Mouse (Mus musculus) midbrain, embryonic 12.5 days (tissue): ENCODE data around the gene Cct4. TPM values are rescaled to one million over a fixed set of nuclear protein-coding genes. Genes with fewer than 3 reads are reported as not detected.

ENCODE experiments used
- ATAC-seq: fragments of 200-750 bp; cut with Nextera tagmentation; 2 replicates; pipeline ENCODE4 v1.8.0; 2017; ENCODE audit warnings: low read depth, moderate TSS enrichment, moderate library complexity; ENCODE audit not compliant: low FRiP score
- H3K27ac ChIP-seq: fragments of 300-500 bp; sonication (generic); replicated peaks from 2 replicates; pipeline ENCODE4 v1.5.1; 2016; ENCODE audit warnings: mild to moderate bottlenecking
- H3K27me3 ChIP-seq: fragments of 300-500 bp; sonication (generic); 2 replicates; pipeline ENCODE4 v1.6.1; 2016; ENCODE audit warnings: mild to moderate bottlenecking
- H3K36me3 ChIP-seq: fragments of 300-500 bp; sonication (generic); 2 replicates; pipeline ENCODE4 v1.6.1; 2016
- H3K4me1 ChIP-seq: fragments of 300-500 bp; sonication (generic); 2 replicates; pipeline ENCODE4 v1.6.1; 2016
- H3K4me2 ChIP-seq: fragments of 300-500 bp; sonication (generic); replicated peaks from 2 replicates; pipeline ENCODE4 v1.6.1; 2016; ENCODE audit warnings: mild to moderate bottlenecking, moderate library complexity
- H3K4me3 ChIP-seq: fragments of 300-500 bp; sonication (generic); 2 replicates; pipeline ENCODE4 v1.5.1; 2016; ENCODE audit warnings: mild to moderate bottlenecking
- H3K9ac ChIP-seq: fragments of 300-500 bp; sonication (generic); replicated peaks from 2 replicates; pipeline ENCODE4 v1.6.1; 2016; ENCODE audit warnings: mild to moderate bottlenecking, moderate library complexity
- H3K9me3 ChIP-seq: fragments of 300-500 bp; sonication (generic); 2 replicates; pipeline ENCODE4 v1.6.1; 2016; ENCODE audit warnings: mild to moderate bottlenecking
- WGBS: fragments of 180-500 bp; shearing (Covaris S2); methylation state at CpG from one replicate; pipeline ENCODE4 v1.1.7; 2016; 5-methylcytosine and 5-hydroxymethylcytosine counted together
- polyA plus RNA-seq: library from polyadenylated mRNA; unstranded; fragments of >200 nt; fragmentation: Nextera tagmentation; extraction: Ambion mirVana; gene quantifications from 2 replicates; pipeline ENCODE4 v1.2.1, GENCODE M21; 2016

The Cct4 gene
- polyA plus RNA-seq, 1 experiment from 2014 or later, result 378 TPM

- no peak overlapping the region for H3K4me2 ChIP-seq
- WGBS, result 91% methylated on average over 4 of the region's 4 CpGs
- no peak overlapping the region for H3K4me3 ChIP-seq
- no peaks in the 10 kb centered on the region for H3K9me3 ChIP-seq
- no peaks in the 10 kb centered on the region for H3K4me1 ChIP-seq
- H3K36me3 ChIP-seq, result no peaks in the 10 kb centered on the region
- H3K9ac ChIP-seq, result no peak overlapping the region
- no peak for ATAC-seq
- no peak overlapping the region for H3K27ac ChIP-seq
- H3K27me3 ChIP-seq, result no peaks in the 10 kb centered on the region
Observed at GRCm38 (mm10) chr11:23013580-23014294, 23.4 kb downstream of the Cct4 start.

DNA sequence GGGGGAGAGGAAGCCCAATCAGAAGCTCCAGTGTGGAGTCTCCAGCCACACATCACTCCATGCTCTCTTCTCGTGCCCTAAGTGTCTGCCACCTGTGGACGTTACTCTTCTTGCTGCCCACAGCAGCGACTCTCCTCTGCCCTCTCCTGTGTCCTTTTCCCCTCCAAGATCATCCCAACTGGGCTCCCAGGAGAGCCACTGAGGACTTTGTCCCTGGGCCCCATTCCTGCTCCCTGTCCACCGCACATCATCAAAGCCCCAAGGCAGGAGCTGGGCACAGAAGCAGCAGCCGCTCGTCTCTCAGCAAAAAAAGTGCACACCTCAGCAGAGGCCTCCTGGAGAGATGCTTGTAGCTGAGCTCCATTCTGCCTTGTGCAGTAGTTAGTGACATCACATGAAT, 24.7 kb downstream of the Cct4 start:
- 76% methylated on average over 6 of the region's 6 CpGs for WGBS

DNA sequence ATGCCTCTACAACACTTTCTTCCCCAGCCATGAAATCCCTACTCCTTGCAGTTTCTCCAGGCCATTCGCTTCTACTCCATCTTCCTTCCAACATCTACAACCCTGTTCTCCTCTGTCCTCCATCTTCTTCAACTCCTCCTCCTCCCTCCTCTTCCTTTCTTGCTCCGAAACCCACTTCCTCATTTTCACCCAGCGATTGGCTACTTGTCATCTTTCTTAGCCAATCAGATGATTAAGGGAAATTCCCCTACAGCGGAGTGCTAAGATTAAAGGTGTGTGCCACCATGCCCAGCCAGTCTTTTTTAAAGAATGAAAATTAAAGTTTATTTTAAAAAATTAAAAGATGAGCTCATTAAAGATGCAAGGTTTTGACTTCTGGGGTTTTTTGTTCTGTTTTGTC, 27.6 kb downstream of the Cct4 start:
- Histone ChIP-seq H3K4me2 (no peak overlapping the region), H3K27me3 (no peaks in the 10 kb centered on the region), H3K4me3 (no peak overlapping the region), H3K36me3 (no peaks in the 10 kb centered on the region), H3K27ac (no peak overlapping the region), H3K9ac (no peak overlapping the region), H3K9me3 (no peaks in the 10 kb centered on the region), H3K4me1 (no peaks in the 10 kb centered on the region)
- 96% methylated on average over 4 of the region's 4 CpGs for WGBS
- no peak for ATAC-seq

More for the DNA sequence above, 24.7 kb downstream of the Cct4 start:
- no peaks in the 10 kb centered on the region for H3K4me1 ChIP-seq
- no peaks in the 10 kb centered on the region for H3K27me3 ChIP-seq
- no peak overlapping the region for H3K4me3 ChIP-seq
- no peaks in the 10 kb centered on the region for H3K36me3 ChIP-seq
- no peak for ATAC-seq
- no peak overlapping the region for H3K9ac ChIP-seq
- no peak overlapping the region for H3K4me2 ChIP-seq
- no peaks in the 10 kb centered on the region for H3K9me3 ChIP-seq
- no peak overlapping the region for H3K27ac ChIP-seq

DNA sequence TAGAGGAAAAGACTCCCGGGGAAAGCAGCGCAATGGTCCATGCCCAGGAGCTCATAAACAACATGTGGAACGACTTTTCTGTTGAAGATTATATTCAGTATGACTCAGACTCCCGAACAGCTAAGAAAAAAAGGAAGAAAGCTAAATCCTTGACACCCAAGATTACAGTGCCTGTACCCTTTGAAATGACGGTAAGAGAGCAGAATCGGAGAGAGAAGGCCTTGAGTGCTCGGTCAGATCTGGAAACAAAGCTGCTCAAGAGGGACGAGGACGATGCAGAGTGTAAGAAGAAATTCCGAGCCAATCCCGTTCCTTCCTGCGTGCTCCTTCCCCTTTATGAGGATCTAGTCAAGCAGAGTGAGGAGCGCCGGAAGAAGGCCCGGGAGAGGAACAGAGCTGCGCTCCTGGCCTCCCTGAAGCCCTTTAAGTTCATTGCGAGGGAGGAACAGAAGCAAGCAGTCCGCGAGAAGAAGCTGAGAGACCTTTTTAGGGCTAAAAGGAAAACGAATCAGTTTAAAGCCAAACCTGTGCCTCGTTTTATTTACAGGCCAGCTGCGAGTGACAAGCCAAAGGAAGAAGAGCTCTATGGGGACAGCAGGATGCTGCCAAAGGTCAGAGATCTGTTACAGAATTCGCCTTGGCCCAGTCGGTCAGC, 29.9 kb downstream of the Cct4 start:
- Histone ChIP-seq H3K4me1 (no peaks in the 10 kb centered on the region), H3K9ac (no peak overlapping the region), H3K9me3 (no peaks in the 10 kb centered on the region), H3K27me3 (no peaks in the 10 kb centered on the region), H3K36me3 (no peaks in the 10 kb centered on the region), H3K4me3 (no peak overlapping the region), H3K27ac (no peak overlapping the region), H3K4me2 (no peak overlapping the region)
- ATAC-seq, result no peak
- 66% methylated on average over 24 of the region's 24 CpGs for WGBS

DNA sequence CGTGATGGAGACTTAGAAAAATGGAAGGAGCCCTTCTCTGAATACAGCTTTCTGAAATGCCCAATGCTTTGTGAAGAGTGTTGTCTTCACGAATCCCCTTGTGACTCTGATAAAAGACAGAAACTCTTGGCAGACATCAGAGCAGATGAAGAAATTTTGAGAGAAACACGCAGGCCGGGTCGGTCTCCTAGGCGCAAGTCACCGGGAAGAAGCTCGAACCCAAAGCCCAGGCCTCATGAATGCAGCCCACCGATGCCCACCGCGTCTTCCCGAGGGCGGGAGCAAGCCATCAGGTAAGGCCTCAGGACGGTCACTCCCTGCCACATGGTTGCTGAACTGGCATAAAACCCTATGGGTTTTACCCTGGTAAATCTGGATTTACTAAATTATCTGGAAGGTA, 30.5 kb downstream of the Cct4 start:
- WGBS, result 91% methylated on average over 14 of the region's 14 CpGs

DNA sequence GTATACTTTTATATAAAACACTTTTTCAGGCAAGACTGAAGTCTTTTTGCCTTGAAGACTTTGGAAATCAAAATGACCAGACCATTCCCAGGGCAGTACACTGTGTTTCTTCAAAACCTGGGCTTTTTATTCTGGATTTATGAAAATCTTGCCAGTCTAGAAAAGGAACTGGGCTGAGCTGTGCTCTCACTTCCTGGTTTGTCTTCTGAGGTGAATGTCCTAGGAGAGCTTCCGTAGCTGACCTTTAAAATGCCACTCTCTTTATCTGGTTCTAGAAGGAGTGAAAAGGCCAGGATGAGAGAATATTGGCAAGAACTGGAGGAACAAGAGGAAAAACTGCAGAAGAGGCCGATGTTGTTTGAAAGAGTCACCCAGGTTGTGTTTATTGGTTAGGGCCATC, 32.8 kb downstream of the Cct4 start:
- H3K27ac ChIP-seq, result no peak overlapping the region
- H3K27me3 ChIP-seq, result no peaks in the 10 kb centered on the region
- no peaks in the 10 kb centered on the region for H3K9me3 ChIP-seq
- no peaks in the 10 kb centered on the region for H3K36me3 ChIP-seq
- ATAC-seq, result no peak
- no peaks in the 10 kb centered on the region for H3K4me1 ChIP-seq
- H3K4me3 ChIP-seq, result no peak overlapping the region
- H3K9ac ChIP-seq, result no peak overlapping the region
- H3K4me2 ChIP-seq, result no peak overlapping the region
- 91% methylated on average over 2 of the region's 2 CpGs for WGBS

More for the DNA sequence above, 30.5 kb downstream of the Cct4 start:
- Histone ChIP-seq H3K36me3 (no peaks in the 10 kb centered on the region), H3K9ac (no peak overlapping the region), H3K9me3 (no peaks in the 10 kb centered on the region), H3K4me1 (no peaks in the 10 kb centered on the region), H3K27me3 (no peaks in the 10 kb centered on the region), H3K27ac (no peak overlapping the region), H3K4me2 (no peak overlapping the region), H3K4me3 (no peak overlapping the region)
- no peak for ATAC-seq

GRCm38 (mm10) chr11:23024169-23024568, 33.9 kb downstream of the Cct4 start:
- ATAC-seq, result no peak
- Histone ChIP-seq H3K4me3 (no peak overlapping the region), H3K27me3 (no peaks in the 10 kb centered on the region), H3K4me2 (no peak overlapping the region), H3K4me1 (no peaks in the 10 kb centered on the region), H3K9me3 (no peaks in the 10 kb centered on the region), H3K27ac (no peak overlapping the region), H3K36me3 (no peaks in the 10 kb centered on the region), H3K9ac (no peak overlapping the region)
- WGBS, result 60% methylated on average over 3 of the region's 3 CpGs

GRCm38 (mm10) chr11:23028957-23029356, 38.6 kb downstream of the Cct4 start:
- H3K27ac ChIP-seq, result no peak overlapping the region
- H3K9me3 ChIP-seq, result no peaks in the 10 kb centered on the region
- H3K9ac ChIP-seq, result no peak overlapping the region
- 73% methylated on average over 3 of the region's 3 CpGs for WGBS
- H3K4me1 ChIP-seq, result no peaks in the 10 kb centered on the region
- H3K27me3 ChIP-seq, result no peaks in the 10 kb centered on the region
- no peak overlapping the region for H3K4me3 ChIP-seq
- H3K4me2 ChIP-seq, result no peak overlapping the region
- ATAC-seq, result no peak
- no peaks in the 10 kb centered on the region for H3K36me3 ChIP-seq

DNA sequence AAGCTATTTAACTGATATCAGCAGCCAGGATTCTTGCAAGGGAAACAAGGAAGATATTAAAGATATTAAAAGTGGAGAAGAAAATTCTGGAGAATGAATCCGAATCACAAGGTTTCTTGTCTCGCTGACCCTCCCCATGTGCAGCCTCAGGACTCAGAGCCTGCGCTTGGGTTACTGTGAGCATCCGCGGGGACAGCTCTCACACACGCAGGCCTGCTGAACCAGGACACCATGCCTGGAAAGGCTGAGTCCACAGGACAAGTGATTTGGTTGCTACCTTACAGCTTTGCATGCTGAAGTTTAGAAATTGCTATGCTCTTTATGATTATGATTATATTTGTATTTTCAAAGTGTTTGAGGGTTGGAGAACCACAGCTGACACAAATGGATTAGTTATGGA, 39.1 kb downstream of the Cct4 start:
- no peaks in the 10 kb centered on the region for H3K4me1 ChIP-seq
- no peak overlapping the region for H3K9ac ChIP-seq
- no peak overlapping the region for H3K27ac ChIP-seq
- WGBS, result 79% methylated on average over 6 of the region's 6 CpGs
- ATAC-seq, result no peak
- H3K4me3 ChIP-seq, result no peak overlapping the region
- no peaks in the 10 kb centered on the region for H3K27me3 ChIP-seq
- no peaks in the 10 kb centered on the region for H3K36me3 ChIP-seq
- H3K9me3 ChIP-seq, result no peaks in the 10 kb centered on the region
- H3K4me2 ChIP-seq, result no peak overlapping the region

- H3K27ac ChIP-seq, result no peak overlapping the region
- no peak overlapping the region for H3K9ac ChIP-seq
- WGBS, result 73% methylated on average over 5 of the region's 5 CpGs
- no peak for ATAC-seq
- H3K4me2 ChIP-seq, result no peak overlapping the region
- H3K36me3 ChIP-seq, result no peaks in the 10 kb centered on the region
- H3K4me3 ChIP-seq, result no peak overlapping the region
- peaks cover 6% of the 10 kb centered on the region; the same call in 1 of the 2 replicates for H3K4me1 ChIP-seq
- H3K9me3 ChIP-seq, result no peaks in the 10 kb centered on the region
- no peaks in the 10 kb centered on the region; the same call in 1 of the 2 replicates for H3K27me3 ChIP-seq
Observed at GRCm38 (mm10) chr11:23047252-23047651, 56.9 kb downstream of the Cct4 start.

DNA sequence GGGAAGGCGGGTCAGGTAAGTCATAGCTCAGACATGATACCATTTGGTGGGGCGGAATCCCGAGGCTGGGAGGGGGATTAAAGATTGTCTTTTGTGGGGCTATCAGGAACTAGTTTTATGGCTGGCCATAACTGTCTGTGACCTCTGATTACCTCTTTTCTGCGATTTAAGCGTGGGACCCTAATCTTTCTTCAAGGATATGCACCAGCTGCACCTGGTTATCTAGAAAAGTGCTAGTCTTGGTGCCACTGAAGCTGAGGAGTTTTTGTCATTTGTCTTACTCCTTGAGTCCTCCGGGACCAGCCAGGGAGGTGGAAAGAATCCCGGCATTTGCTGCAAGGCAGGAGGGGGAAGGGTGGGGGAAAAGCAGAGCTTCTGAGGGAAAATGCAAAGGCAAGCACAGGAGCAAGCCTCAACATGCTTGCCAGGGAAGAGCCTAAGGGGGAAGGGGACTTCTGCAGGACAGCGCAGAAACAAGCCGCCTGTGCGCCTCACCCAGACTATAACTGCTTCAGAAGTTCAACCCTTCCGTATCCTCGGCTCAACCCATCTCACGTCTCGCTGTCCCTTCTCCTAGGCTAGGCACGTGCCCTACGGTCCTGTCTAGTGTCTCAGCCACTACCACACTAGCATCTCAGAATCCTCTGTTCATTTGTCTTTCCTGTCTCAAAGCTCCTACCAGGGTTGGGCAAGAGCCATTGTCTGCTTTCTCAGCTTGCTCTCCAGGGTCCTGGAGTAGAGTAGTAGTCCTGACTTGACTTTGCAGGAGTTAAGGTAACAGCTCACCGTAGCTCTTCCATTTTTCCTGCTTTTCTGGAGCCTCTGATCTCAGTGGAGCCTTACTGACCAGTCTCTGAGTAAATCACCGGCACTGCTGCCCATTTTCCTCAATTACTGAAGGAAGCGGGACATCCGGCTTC, 57.6 kb downstream of the Cct4 start:
- Histone ChIP-seq H3K4me1 (peaks cover 6% of the 10 kb centered on the region; the same call in 1 of the 2 replicates), H3K9me3 (no peaks in the 10 kb centered on the region), H3K4me2 (peak overlapping the region; percentile 22), H3K36me3 (no peaks in the 10 kb centered on the region), H3K4me3 (peak overlapping the region; percentile 1; the same call in 1 of the 2 replicates), H3K27ac (no peak overlapping the region), H3K27me3 (no peaks in the 10 kb centered on the region; the same call in 1 of the 2 replicates), H3K9ac (no peak overlapping the region)
- 45% methylated on average over 20 of the region's 20 CpGs for WGBS
- no peak for ATAC-seq

GRCm38 (mm10) chr11:23049642-23050041, 59.3 kb downstream of the Cct4 start:
- Histone ChIP-seq H3K4me3 (no peak overlapping the region), H3K4me1 (peaks cover 6% of the 10 kb centered on the region; the same call in 1 of the 2 replicates), H3K9me3 (no peaks in the 10 kb centered on the region), H3K9ac (no peak overlapping the region), H3K4me2 (no peak overlapping the region), H3K27ac (no peak overlapping the region), H3K36me3 (no peaks in the 10 kb centered on the region), H3K27me3 (no peaks in the 10 kb centered on the region; the same call in 1 of the 2 replicates)
- ATAC-seq, result no peak
